Mouse (Mus musculus) heart, postnatal 36 days (tissue): ENCODE results near the gene Duox1. TPM values are rescaled to one million over a fixed set of nuclear protein-coding genes. Genes with fewer than 3 reads are reported as not detected.

Source experiments
- total RNA-seq, 2 experiments: library from RNA; stranded (reverse); gene quantifications; 2 replicates each; pipeline ENCODE4 v1.2.3; 2021

Duox1 gene
- total RNA-seq, 2 experiments from 2014 or later: 0.17 to 0.27 TPM

Other genes starting within 250 kb of the Duox1 start
- gene Spg11, start 197.3 kb upstream of the Duox1 start, total RNA-seq: 10 to 100 TPM; 10.7 to 11.0 TPM
- 100 to 1,000 TPM; 162 to 248 TPM for gene B2m, start 168.0 kb upstream of the Duox1 start, total RNA-seq
- gene Trim69, start 155.0 kb upstream of the Duox1 start, total RNA-seq: under 1 TPM in 1 of 2 experiments, not detected in 1; 0.14 TPM
- not detected for gene Patl2, start 129.5 kb upstream of the Duox1 start, total RNA-seq
- gene Terb2, start 129.4 kb upstream of the Duox1 start, total RNA-seq: not detected
- gene Sord, start 80.9 kb upstream of the Duox1 start, total RNA-seq: 100 to 1,000 TPM; 162 to 168 TPM
- under 1 TPM; 0.35 to 0.47 TPM for gene Duox2, start 17.2 kb upstream of the Duox1 start, total RNA-seq
- gene Duoxa2, start 16.8 kb upstream of the Duox1 start, total RNA-seq: not detected
- gene Duoxa1, start 1.9 kb upstream of the Duox1 start, total RNA-seq: under 1 TPM in 1 of 2 experiments, not detected in 1; 0.39 TPM
- gene Shf, start 53.5 kb downstream of the Duox1 start, total RNA-seq: 1 to 10 TPM; 5.0 to 6.1 TPM
- 10 to 100 TPM; 21.7 to 22.4 TPM for gene Slc28a2, start 110.8 kb downstream of the Duox1 start, total RNA-seq
- under 1 TPM; 0.54 to 0.72 TPM for gene Gm14085, start 169.3 kb downstream of the Duox1 start, total RNA-seq